Mouse (Mus musculus): ENCODE data around the gene Hist2h3c2.
A peak's percentile ranks its signal among the peaks of the same experiment; 100 is the strongest.
"Not testable (repeated sequence)": the region's sequence is repeated elsewhere in the genome, so short reads cannot be mapped to it uniquely, and the experiment has no call there.

Hist2h3c2 gene

GRCm38 (mm10) chr3:96238954-96239793, at the start of gene Hist2h3c2:
TSS of gene Hist2h3c2 (minus strand) at chr3:96239127.
- DNase-seq = peak; percentile 53

DNA sequence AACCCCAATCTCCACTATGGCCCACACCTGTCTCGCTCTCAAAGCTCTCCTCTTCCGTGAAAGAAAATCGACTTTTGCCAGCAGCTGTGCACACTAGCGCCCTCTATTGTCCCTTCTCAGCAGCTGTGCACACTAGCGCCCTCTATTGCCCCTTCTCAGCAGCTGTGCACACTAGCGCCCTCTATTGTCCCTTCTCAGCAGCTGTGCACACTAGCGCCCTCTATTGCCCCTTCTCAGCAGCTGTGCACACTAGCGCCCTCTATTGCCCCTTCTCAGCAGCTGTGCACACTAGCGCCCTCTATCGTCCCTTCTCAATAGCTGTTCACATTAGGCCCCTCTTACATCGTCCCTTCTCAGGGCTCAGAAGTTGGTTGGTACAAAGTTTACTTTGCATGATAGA, 48.4 kb upstream of the Hist2h3c2 start:
- not testable (repeated sequence) for DNase-seq

- DNase-seq = no peak
These were observed 45.5 kb upstream of the Hist2h3c2 start for GRCm38 (mm10) chr3:96284457-96284856.

DNA sequence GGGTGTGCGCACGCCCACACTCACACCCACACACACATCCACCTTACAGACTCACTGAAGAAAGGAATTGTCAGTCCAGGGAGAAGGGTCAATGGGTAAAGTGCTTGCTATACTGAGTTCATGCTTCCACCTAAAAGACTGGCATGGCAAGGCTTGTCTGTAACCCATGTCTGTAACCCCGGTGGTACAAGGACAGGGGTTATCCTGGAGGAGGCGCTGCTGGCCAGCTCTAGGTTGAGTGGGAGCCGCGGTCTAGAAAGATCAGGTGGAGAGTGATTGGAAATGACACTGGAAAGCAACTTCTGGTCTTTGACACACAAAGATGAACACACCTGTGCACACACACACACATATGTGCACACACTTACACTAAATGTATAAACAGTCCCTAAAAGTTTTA, 41.7 kb upstream of the Hist2h3c2 start:
- DNase-seq = no peak

GRCm38 (mm10) chr3:96277800-96278624, 39.1 kb upstream of the Hist2h3c2 start:
- peak; percentile 85 for DNase-seq

GRCm38 (mm10) chr3:96277428-96277799, 38.5 kb upstream of the Hist2h3c2 start:
- DNase-seq = no peak

GRCm38 (mm10) chr3:96273591-96274465, 34.9 kb upstream of the Hist2h3c2 start:
- DNase-seq = no peak

DNA sequence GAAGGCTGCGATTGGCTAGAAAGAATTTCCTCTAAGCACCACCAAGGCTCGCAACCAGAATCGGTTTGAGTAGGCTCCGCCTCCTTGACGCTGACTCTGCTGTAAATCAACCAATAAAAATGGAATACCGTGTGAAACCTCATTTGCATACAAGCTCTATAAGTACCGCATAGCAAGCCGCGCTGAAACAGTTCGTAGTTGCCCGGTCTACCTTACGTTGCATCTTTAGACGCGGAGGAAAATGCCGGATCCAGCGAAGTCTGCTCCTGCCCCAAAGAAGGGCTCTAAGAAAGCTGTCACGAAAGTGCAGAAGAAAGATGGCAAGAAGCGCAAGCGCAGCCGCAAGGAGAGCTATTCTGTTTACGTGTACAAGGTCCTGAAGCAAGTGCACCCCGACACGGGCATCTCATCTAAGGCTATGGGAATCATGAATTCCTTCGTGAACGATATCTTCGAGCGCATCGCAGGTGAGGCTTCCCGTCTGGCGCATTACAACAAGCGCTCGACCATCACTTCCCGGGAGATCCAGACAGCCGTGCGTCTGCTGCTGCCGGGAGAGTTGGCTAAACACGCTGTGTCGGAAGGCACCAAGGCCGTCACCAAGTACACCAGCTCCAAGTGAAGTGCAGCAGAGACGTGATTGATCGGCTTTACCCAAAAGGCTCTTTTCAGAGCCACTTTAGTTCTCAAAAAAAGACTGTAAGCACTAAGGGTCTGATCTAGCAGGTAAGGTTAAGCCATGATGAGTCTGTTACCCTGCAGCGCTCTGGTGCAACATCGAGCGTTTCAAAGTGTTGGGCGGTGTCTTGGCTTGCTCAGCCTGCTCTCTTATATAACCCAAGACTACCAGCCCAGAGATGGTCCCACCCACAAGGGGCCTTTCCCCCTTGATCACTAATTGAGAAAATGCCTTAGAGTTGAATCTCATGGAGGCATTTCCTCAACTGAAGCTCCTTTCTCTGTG, 30.9 kb upstream of the Hist2h3c2 start, which contains the start of gene Hist2h2bb:
Hist2h2bb (plus strand) TSS at position 242 of the 964 bp plus-strand sequence.
- DNase-seq = peak; percentile 90

DNA sequence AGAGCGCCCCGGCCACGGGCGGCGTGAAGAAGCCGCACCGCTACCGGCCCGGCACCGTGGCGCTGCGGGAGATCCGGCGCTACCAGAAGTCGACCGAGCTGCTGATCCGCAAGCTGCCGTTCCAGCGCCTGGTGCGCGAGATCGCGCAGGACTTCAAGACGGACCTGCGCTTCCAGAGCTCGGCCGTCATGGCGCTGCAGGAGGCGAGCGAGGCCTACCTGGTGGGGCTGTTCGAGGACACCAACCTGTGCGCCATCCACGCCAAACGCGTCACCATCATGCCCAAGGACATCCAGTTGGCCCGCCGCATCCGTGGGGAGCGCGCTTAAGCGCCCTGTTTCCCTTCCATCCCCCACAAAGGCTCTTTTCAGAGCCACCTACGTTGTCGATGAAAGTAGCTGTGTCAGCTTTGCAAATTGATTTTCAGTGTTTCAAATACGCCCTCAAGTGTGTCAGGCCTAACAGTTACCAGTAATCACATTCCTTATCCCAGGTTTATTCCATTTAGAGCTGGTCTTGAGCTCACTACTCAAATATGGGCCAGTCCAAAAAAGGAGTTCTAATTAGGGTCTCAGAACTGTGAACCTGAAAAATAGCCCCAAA, 29.9 kb upstream of the Hist2h3c2 start:
- peak; percentile 33 for DNase-seq

GRCm38 (mm10) chr3:96268051-96268775, 29.3 kb upstream of the Hist2h3c2 start, which contains the start of gene Hist2h3b:
TSS of gene Hist2h3b (plus strand) at chr3:96268654.
- DNase-seq = peak; percentile 81

- DNase-seq = no peak
These were observed 28.6 kb upstream of the Hist2h3c2 start for GRCm38 (mm10) chr3:96267541-96267940.

DNA sequence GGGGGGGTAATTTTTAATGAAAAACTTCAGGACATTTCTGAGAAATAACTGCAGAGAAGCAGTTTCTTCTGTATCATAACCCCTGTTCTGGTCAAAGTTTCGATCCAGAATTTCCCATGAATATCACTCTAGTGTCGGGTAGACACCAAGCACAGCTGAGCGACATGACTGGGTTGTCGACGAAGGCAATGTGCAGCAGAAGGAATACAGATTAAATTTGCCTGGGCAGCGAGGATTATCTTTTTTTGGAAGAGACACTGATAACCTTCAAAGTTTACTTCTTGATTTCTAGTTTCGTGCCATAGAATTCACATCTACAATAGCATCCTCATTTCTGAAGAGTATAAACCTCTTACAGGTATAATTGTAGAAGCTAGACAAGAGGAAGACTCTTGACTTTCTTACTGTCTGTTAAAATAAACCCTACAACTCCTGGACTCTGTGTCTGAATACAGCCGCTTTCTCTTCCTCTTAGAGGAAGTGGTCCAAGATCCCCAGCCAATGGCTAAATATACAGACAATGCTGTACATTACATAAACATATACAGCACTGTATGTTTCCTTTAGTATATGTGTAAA, 27.3 kb upstream of the Hist2h3c2 start:
- no peak for DNase-seq

GRCm38 (mm10) chr3:96264404-96264949, 25.6 kb upstream of the Hist2h3c2 start:
- no peak for DNase-seq

GRCm38 (mm10) chr3:96263558-96264403, 24.9 kb upstream of the Hist2h3c2 start:
- DNase-seq = peak; percentile 73

DNA sequence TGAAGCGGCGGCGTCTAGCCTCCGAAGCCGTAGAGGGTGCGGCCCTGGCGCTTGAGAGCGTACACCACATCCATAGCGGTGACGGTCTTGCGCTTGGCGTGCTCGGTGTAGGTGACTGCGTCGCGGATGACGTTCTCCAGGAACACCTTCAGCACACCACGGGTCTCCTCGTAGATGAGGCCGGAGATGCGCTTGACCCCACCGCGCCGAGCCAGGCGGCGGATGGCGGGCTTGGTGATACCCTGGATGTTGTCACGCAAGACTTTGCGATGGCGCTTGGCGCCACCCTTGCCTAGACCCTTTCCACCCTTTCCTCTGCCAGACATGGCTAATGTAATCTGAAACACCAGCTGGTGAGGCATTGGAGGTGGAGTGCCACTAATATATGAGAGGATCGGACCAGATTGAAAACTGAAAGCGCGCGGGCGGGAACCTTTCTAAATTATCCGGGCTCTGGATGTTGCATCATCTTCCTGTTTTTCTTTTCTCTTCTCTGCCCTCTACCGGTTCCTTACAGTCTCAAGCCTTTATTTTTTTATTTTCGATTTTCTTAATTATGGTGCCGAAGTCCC, 24.1 kb upstream of the Hist2h3c2 start, which contains the start of gene Hist2h4:
Hist2h4 (minus strand) TSS at position 333 of the 572 bp plus-strand sequence.
- DNase-seq = peak; percentile 97

DNA sequence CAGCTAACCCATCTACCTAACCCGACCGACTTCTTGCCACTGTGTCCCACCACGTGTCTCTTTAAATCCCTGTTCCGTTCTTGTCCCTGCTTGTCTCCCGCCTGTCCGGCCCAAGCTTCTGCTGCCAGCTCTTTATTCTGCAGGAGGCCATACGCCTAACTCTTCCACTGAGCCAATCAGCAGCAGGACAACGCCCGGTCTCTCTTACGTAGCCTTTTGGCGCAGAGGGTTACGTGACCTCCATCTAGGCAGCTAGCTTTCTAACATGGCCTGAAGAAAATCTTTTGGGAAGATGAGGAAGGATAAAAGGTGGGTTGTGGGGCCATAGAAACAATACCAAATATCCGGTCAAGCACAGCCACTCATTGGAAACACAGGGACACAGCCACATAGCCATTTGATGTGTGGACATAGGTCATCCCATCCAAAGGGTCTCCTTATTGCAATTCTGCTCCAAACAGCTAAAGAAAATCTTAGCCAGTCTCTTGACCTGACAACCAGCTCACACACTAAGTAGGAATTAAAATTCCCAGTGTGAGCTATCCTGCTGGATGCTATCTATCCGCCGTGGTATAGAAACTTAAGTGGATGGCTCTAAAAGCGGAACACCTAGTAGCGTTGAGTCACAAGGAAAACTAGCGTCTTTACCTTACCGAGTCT, 23.4 kb upstream of the Hist2h3c2 start:
- DNase-seq = peak; percentile 76

GRCm38 (mm10) chr3:96261623-96262022, 22.7 kb upstream of the Hist2h3c2 start:
- DNase-seq = no peak

GRCm38 (mm10) chr3:96260220-96260619, 21.3 kb upstream of the Hist2h3c2 start:
- DNase-seq = no peak

All from kidney, adult 18-20 months (tissue).